Mouse (Mus musculus): ENCODE measurements around the gene Pkmyt1.

DNA sequence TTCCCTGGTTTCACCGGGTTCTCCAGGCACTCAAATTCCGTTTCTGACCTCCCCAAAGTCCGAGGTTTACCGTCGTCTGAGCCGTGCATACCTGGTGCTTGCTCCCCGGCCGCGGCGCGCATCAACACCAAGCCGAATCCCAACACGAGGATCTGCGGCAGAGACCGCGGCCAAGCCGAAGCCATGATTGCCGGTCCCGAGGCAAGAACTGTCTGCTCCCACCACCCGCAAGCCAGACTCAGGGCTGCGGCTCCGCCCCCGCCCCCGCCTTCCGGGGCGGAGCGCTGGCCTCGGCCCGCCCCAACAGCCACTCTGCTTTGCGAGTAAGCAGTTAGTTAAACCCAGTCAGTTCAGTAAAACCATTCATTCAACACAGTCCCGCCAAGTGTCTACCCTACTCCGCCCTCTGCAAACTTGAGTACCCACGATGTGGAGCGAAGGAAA lies 48.9 kb upstream of the Pkmyt1 start, which contains the start of gene Tnfrsf12a:
- TF ChIP-seq CTCF (IDR thresholded peaks at IDR 0.05; ENCODE audit: borderline replicate concordance, extremely low read depth, insufficient read depth, insufficient read length) (no peak), POLR2A (IDR thresholded peaks at IDR 0.05; ENCODE audit: borderline replicate concordance, extremely low read depth, insufficient read depth, insufficient read length, poor library complexity, severe bottlenecking) (peak; percentile 33; the same call in 1 of the 2 replicates)
